ENCODE assay signal across 28 mouse cellular contexts in the genomic region with DNA sequence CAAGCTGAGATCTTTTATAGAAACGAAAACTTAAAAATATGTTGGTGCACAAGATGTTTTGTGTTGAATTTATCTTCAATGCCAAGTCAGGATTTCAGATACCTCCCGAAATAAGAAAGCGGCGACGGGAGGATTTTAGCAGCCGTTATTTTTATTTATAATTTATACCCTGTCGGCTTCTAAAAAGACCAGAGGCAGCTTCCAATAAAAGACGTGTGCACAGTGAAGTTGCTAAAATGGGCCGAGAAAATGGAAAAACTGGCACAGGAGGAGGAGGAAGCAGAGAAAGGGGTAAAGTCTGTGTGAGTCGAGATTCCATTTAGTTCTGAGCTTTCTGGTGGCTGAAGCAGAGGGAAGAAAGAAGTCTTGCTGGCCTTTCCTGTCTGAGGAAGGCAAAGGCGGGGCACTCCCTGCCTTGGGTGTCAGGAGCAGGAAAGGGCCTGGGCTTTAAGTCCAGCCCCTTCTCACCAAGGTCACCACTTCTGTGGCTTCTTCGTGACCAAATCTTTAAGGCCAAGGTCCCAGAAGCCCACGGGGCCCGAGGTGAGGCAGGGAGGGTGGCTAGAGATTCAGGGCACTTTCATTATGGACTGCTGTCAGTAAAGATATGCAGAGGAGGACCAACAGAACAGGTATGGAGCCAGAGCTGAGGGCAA. TPM values are rescaled to one million over a fixed set of nuclear protein-coding genes. Genes with fewer than 3 reads are reported as not detected.
DNase-seq lines count a peak whose midpoint lies in the region; ATAC-seq and TF ChIP-seq lines count a peak whose summit lies in the region.
"Had no signal": no experiment of that assay in that cellular context is flagged by ENCODE, and none has a peak within 500 bp of the region (broad histone marks: within the 10 kb centered on the region; RNA-seq: fewer than 3 reads in every experiment).

No protein-coding gene starts in this region.

- no peaks in the 10 kb centered on the region for H3K9me3 ChIP-seq in heart, embryonic 11.5 days (replicated peaks; ENCODE audit: control insufficient read depth, low read length)
- H3K9me3 ChIP-seq: embryonic facial prominence, embryonic 13.5 days; forebrain, embryonic 13.5 days; heart, embryonic 15.5 days; hindbrain, embryonic 13.5 days; liver, embryonic 12.5 days; midbrain, embryonic 12.5 days had no signal

- H3K27me3 ChIP-seq in heart, embryonic 11.5 days (ENCODE audit: control insufficient read depth, insufficient read depth, low read length), result peaks cover 19% of the 10 kb centered on the region

- no peaks in the 10 kb centered on the region for H3K36me3 ChIP-seq in heart, embryonic 11.5 days (ENCODE audit: control insufficient read depth, insufficient read depth, low read length)
- H3K36me3 ChIP-seq: embryonic facial prominence, embryonic 13.5 days; heart, embryonic 15.5 days; hindbrain, embryonic 13.5 days; liver, embryonic 12.5 days; midbrain, embryonic 12.5 days had no signal

- no peak overlapping the region for H3K9ac ChIP-seq in heart, embryonic 11.5 days (ENCODE audit: low read depth, low read length)
- H3K9ac ChIP-seq: embryonic facial prominence, embryonic 13.5 days; forebrain, embryonic 13.5 days; heart, embryonic 15.5 days; hindbrain, embryonic 13.5 days; liver, embryonic 12.5 days; midbrain, embryonic 12.5 days had no signal

- DNase-seq in left cerebral cortex, adult 2 months (ENCODE audit: extremely low spot score in 1 of 2, low spot score in 2 of 2), result no peak
- DNase-seq in left cerebral cortex, adult 11 months (ENCODE audit: low spot score), result no peak
- DNase-seq in right cerebral cortex, postnatal 10 days (ENCODE audit: low spot score in 2 of 2), result peak; percentile 61 to 78
- no peak for DNase-seq in right cerebral cortex, postnatal 4 days
- peak; percentile 60 for DNase-seq in left cerebral cortex, postnatal 14 days (ENCODE audit: low spot score in 2 of 2)
- DNase-seq in spleen, postnatal 10 days (ENCODE audit: low spot score in 2 of 2), result no peak
- DNase-seq: adrenal gland, adult 8-10 months; cerebellum, adult 18-20 months; cerebellum, postnatal 14 days; gastrocnemius, adult 2 months; heart, postnatal 36 days; kidney, adult 2 months; kidney, postnatal 10 days; lung, adult 18-20 months; lung, postnatal 10 days; thymus, postnatal 25 days had no signal

- intact Hi-C loops in left cerebral cortex, adult 2 months (cut with DNase I), result no loop called here
- intact Hi-C loops in left cerebral cortex, postnatal 14 days (cut with DNase I), result loop anchor here (10.0 kb wide), 1 partner anchor 406 kb away; the partner anchor contains the start of gene Arid1b

- peaks cover 9% of the 10 kb centered on the region; the same call in 1 of the 2 replicates for H3K4me1 ChIP-seq in heart, embryonic 11.5 days (ENCODE audit: control insufficient read depth, insufficient read depth, low read length)

- no peak overlapping the region for H3K4me3 ChIP-seq in left cerebral cortex, adult 2 months
- H3K4me3 ChIP-seq in heart, embryonic 11.5 days (ENCODE audit: low read depth, low read length), result no peak overlapping the region
- H3K4me3 ChIP-seq: embryonic facial prominence, embryonic 13.5 days; erythroblast, embryonic 14.5 days; forebrain, embryonic 13.5 days; gastrocnemius, adult 2 months; heart, embryonic 15.5 days; hindbrain, embryonic 13.5 days; liver, embryonic 12.5 days; midbrain, embryonic 12.5 days had no signal

- WGBS in heart, embryonic 11.5 days (ENCODE audit: insufficient replicate concordance), result 72% methylated on average over 14 of the region's 14 CpGs

- TF ChIP-seq CTCF in left cerebral cortex, adult 2 months (IDR thresholded peaks at IDR 0.05), result no peak

- peak overlapping the region; percentile 80 for H3K27ac ChIP-seq in left cerebral cortex, adult 2 months
- no peak overlapping the region for H3K27ac ChIP-seq in heart, embryonic 11.5 days (ENCODE audit: low read depth, low read length)
- H3K27ac ChIP-seq: embryonic facial prominence, embryonic 13.5 days; forebrain, embryonic 13.5 days; gastrocnemius, adult 2 months; heart, embryonic 15.5 days; hindbrain, embryonic 13.5 days; liver, embryonic 12.5 days; midbrain, embryonic 12.5 days had no signal

- ATAC-seq in heart, embryonic 11.5 days (replicated peaks; ENCODE audit: insufficient number of reproducible peaks, low FRiP score, low TSS enrichment), result no peak
- ATAC-seq: activated CD4-positive, CD25-positive, alpha-beta regulatory T cell, adult 4 months; forebrain, embryonic 13.5 days; liver, embryonic 12.5 days had no signal

- H3K4me2 ChIP-seq in heart, embryonic 11.5 days, result no peak overlapping the region
- H3K4me2 ChIP-seq: embryonic facial prominence, embryonic 13.5 days; forebrain, embryonic 13.5 days; heart, embryonic 15.5 days; hindbrain, embryonic 13.5 days; liver, embryonic 12.5 days; midbrain, embryonic 12.5 days had no signal

RNA-seq across cellular contexts. Expression of gene Ldhal6b, which starts 18.0 kb away (rescaled TPM):
- total RNA-seq in left cerebral cortex, adult 2 months (2021), result 1 to 10 TPM in 1 of 2 experiments, under 1 TPM in 1; 0.38 to 1.8 TPM
- total RNA-seq in left cerebral cortex, postnatal 14 days (2021), result 1 to 10 TPM; 1.1 TPM
- polyA plus RNA-seq in heart, embryonic 11.5 days (2014; fragmentation: Nextera tagmentation; extraction: Ambion mirVana), result not detected in 2 replicates
- polyA plus RNA-seq: C2C12; embryonic facial prominence, embryonic 13.5 days; erythroblast, embryonic 14.5 days; forebrain, embryonic 13.5 days; heart, embryonic 15.5 days; limb, embryonic 11.5 days; liver, embryonic 12.5 days; neural tube, embryonic 11.5 days had no signal

RNA-seq across cellular contexts. Expression of gene Tmem242, which starts 39.5 kb away (rescaled TPM):
- 10 to 100 TPM; 80.8 to 84.0 TPM for total RNA-seq in left cerebral cortex, adult 2 months (2021)
- total RNA-seq in left cerebral cortex, postnatal 14 days (2021), result 10 to 100 TPM; 89.9 to 94.8 TPM
- 121 and 139 TPM in 2 replicates for polyA plus RNA-seq in heart, embryonic 11.5 days (2014; fragmentation: Nextera tagmentation; extraction: Ambion mirVana)

Comparison
In these comparisons a context has a peak if more than half of its experiments do, and no peak if none do; other contexts are left out.
1. DNase-seq: peak in right cerebral cortex, postnatal 10 days (2 of 2) and left cerebral cortex, postnatal 14 days (2 of 2); none in left cerebral cortex, adult 2 months (0 of 2), left cerebral cortex, adult 11 months (single experiment), right cerebral cortex, postnatal 4 days (single experiment) and spleen, postnatal 10 days (0 of 2).